Comparison of ENCODE assay signal across 20 mouse cellular contexts in the genomic region with DNA sequence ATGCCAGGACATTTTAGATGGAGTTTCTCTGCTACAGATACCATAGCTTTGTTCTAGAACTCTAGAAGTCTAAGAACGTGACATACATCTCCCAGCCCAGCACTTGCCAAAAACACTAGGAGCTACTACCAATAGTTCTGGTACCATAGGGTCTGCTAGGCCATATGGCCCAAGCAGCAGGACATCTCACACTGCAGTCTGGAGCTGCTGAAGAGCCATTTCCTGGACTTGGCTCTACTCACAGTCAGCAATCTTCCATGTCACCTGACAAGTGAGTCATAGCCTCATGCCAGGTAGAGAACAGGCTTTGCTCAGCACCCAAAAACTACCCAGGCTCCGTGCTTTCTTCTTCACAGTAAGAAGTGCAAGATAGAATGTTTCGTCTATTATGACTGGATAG.
DNase-seq lines count a peak whose midpoint lies in the region; ATAC-seq lines count a peak whose summit lies in the region.
"Had no signal": no experiment of that assay in that cellular context is flagged by ENCODE, and none has a peak within 500 bp of the region (broad histone marks: within the 10 kb centered on the region; RNA-seq: fewer than 3 reads in every experiment).

No protein-coding gene starts in this region.

- no peak overlapping the region for H3K4me2 ChIP-seq in neural tube, embryonic 15.5 days
- H3K4me2 ChIP-seq: embryonic facial prominence, embryonic 13.5 days; forebrain, embryonic 12.5 days; hindbrain, embryonic 12.5 days had no signal

- H3K9ac ChIP-seq in neural tube, embryonic 15.5 days (replicated peaks): no peak overlapping the region
- H3K9ac ChIP-seq: embryonic facial prominence, embryonic 13.5 days; forebrain, embryonic 12.5 days; hindbrain, embryonic 12.5 days had no signal

- DNase-seq in cerebellum, postnatal 4 days (ENCODE audit: low spot score in 2 of 2): no peak
- peak; percentile 90 to 95 for DNase-seq in cerebellum, adult 18-20 months
- DNase-seq in cerebellum, adult 9-11 months: peak; percentile 97
- peak; percentile 92 to 95 for DNase-seq in cerebellum, postnatal 36 days
- no peak for DNase-seq in ovary, postnatal 36 days (ENCODE audit: low spot score)
- DNase-seq in urinary bladder, adult 18-20 months (ENCODE audit: low spot score in 2 of 2): no peak
- DNase-seq: adrenal gland, postnatal 10 days; gastrocnemius, postnatal 10 days; heart, adult 18-20 months; heart, postnatal 10 days; heart, postnatal 4 days had no signal

- no peaks in the 10 kb centered on the region for H3K9me3 ChIP-seq in neural tube, embryonic 15.5 days (replicated peaks)
- H3K9me3 ChIP-seq: embryonic facial prominence, embryonic 13.5 days; forebrain, embryonic 12.5 days; heart, embryonic 10.5 days; hindbrain, embryonic 12.5 days had no signal

- no peaks in the 10 kb centered on the region for H3K27me3 ChIP-seq in neural tube, embryonic 15.5 days (replicated peaks)
- H3K27me3 ChIP-seq: embryonic facial prominence, embryonic 13.5 days; forebrain, embryonic 12.5 days; hindbrain, embryonic 12.5 days had no signal

- peak; percentile 86 for ATAC-seq in cerebellum, adult (ENCODE audit: insufficient number of reproducible peaks, low FRiP score, low TSS enrichment)
- no peak for ATAC-seq in neural tube, embryonic 15.5 days (ENCODE audit: low FRiP score)
- ATAC-seq: forebrain, embryonic 16.5 days; hindbrain, embryonic 16.5 days; inflammation-experienced regulatory T-cells, adult 6 months had no signal

- no peaks in the 10 kb centered on the region for H3K4me1 ChIP-seq in neural tube, embryonic 15.5 days
- H3K4me1 ChIP-seq: embryonic facial prominence, embryonic 13.5 days; heart, embryonic 10.5 days; hindbrain, embryonic 12.5 days had no signal

- H3K4me3 ChIP-seq in neural tube, embryonic 15.5 days (replicated peaks): no peak overlapping the region
- H3K4me3 ChIP-seq: embryonic facial prominence, embryonic 13.5 days; forebrain, embryonic 12.5 days; heart, embryonic 10.5 days; hindbrain, embryonic 12.5 days had no signal

- H3K27ac ChIP-seq in neural tube, embryonic 15.5 days (replicated peaks): no peak overlapping the region
- H3K27ac ChIP-seq: embryonic facial prominence, embryonic 13.5 days; forebrain, embryonic 12.5 days; heart, embryonic 10.5 days; hindbrain, embryonic 12.5 days had no signal

- no peaks in the 10 kb centered on the region for H3K36me3 ChIP-seq in neural tube, embryonic 15.5 days
- H3K36me3 ChIP-seq: embryonic facial prominence, embryonic 13.5 days; forebrain, embryonic 12.5 days; heart, embryonic 10.5 days; hindbrain, embryonic 12.5 days had no signal

- WGBS in neural tube, embryonic 15.5 days: 91% methylated on average over 3 of the region's 3 CpGs

Comparison
In these comparisons a context has a peak if more than half of its experiments do, and no peak if none do; other contexts are left out.
1. DNase-seq: peak in cerebellum, adult 18-20 months (2 of 2), cerebellum, adult 9-11 months (single experiment) and cerebellum, postnatal 36 days (2 of 2); none in cerebellum, postnatal 4 days (0 of 2), ovary, postnatal 36 days (single experiment) and urinary bladder, adult 18-20 months (0 of 2).